Mouse (Mus musculus): ENCODE data around the gene Tdpoz3. TPM values are rescaled to one million over a fixed set of nuclear protein-coding genes. Genes with fewer than 3 reads are reported as not detected.
A peak's percentile ranks its signal among the peaks of the same experiment; 100 is the strongest.
"Not testable (repeated sequence)": the region's sequence is repeated elsewhere in the genome, so short reads cannot be mapped to it uniquely, and the experiment has no call there.

Tdpoz3 gene
- total RNA-seq (2012; rRNA removed) (not detected in 2 replicates), total RNA-seq (2014; rRNA removed) (not detected in 2 replicates), polyA plus RNA-seq (2012; ENCODE audit: insufficient read length, low read depth) (not detected in 2 replicates)

DNA sequence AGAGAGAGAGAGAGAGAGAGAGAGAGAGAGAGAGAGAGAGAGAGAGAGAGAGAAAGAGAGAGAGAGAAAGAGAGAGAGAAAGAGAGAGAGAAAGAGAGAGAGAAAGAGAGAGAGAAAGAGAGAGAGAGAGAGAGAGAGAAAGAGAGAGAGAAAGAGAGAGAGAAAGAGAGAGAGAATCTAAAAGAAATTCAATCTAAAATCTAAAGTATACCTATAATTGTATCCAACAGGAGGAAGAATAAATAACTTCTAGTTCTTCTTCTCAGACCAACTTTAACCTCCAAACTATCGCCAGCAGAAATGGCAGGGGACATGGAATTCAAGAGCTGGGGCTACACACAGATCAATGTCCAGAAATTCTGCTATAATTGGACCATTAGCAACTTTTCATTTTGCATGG, at the start of gene Tdpoz3:
Gene Tdpoz3, plus strand, starts transcription at position 301 of the 400 bp plus-strand sequence.
- H3K27me3 ChIP-seq (replicated peaks); DNase-seq (ENCODE audit: extremely low read depth); H3K4me1 ChIP-seq (ENCODE audit: control insufficient read depth in 1 of 2, insufficient read depth in 2 of 2); H3K36me3 ChIP-seq (replicated peaks in 1 of 2; ENCODE audit: control insufficient read depth in 1 of 2, insufficient read depth in 1 of 2, low read length in 1 of 2); dilution Hi-C loops (cut with MboI; ENCODE audit: extremely low pct_ligation_motif_present, extremely low pct_unique_long_range_greater_than_20kb, low sequenced_read_pairs); H3K9ac ChIP-seq (ENCODE audit: insufficient read depth, low read depth); H3K9me3 ChIP-seq (replicated peaks; ENCODE audit: low read length); H3K79me2 ChIP-seq (replicated peaks; ENCODE audit: control insufficient read depth, extremely low read depth, insufficient read depth, poor library complexity, severe bottlenecking); H3K4me3 ChIP-seq (replicated peaks in 1 of 3; ENCODE audit: low read depth in 2 of 3, low read length in 2 of 3, poor library complexity in 1 of 3); H3K4me2 ChIP-seq (ENCODE audit: insufficient read depth, low read depth, poor library complexity, severe bottlenecking); in situ Hi-C loops (cut with MboI; ENCODE audit: low pct_ligation_motif_present, low pct_unique_long_range_greater_than_20kb, low sequenced_read_pairs); H3K27ac ChIP-seq (ENCODE audit: insufficient read depth, low read depth): not testable (repeated sequence)

DNA sequence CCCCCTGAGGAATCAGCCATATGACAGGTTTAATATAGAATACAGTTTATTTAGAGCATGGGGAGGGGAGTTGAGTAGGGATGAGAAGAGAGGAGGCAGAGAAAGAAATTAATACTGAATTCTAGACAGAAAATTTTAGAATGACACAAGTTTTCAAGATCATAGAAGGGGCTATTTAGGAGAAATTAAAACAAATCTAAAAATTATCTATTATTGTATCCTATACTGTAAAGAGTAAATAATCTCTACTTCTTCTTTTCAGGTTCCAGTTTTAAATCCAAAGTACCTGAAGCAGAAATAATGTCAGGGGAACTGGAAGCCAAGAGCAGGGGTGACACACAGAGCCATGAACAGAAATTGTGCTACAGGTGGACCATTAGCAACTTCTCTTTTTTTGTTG, 29.7 kb upstream of the Tdpoz3 start, which contains the start of gene Tdpoz4:
Gene Tdpoz4, plus strand, starts transcription at position 301 of the 400 bp plus-strand sequence.
- H3K27me3 ChIP-seq (replicated peaks); H3K4me2 ChIP-seq (ENCODE audit: insufficient read depth, low read depth, poor library complexity, severe bottlenecking); H3K9ac ChIP-seq (ENCODE audit: insufficient read depth, low read depth); H3K79me2 ChIP-seq (replicated peaks; ENCODE audit: control insufficient read depth, extremely low read depth, insufficient read depth, poor library complexity, severe bottlenecking); dilution Hi-C loops (cut with MboI; ENCODE audit: extremely low pct_ligation_motif_present, extremely low pct_unique_long_range_greater_than_20kb, low sequenced_read_pairs); H3K36me3 ChIP-seq (replicated peaks in 1 of 2; ENCODE audit: control insufficient read depth in 1 of 2, insufficient read depth in 1 of 2, low read length in 1 of 2); H3K4me3 ChIP-seq (replicated peaks in 1 of 3; ENCODE audit: low read depth in 2 of 3, low read length in 2 of 3, poor library complexity in 1 of 3); H3K27ac ChIP-seq (ENCODE audit: insufficient read depth, low read depth); H3K9me3 ChIP-seq (replicated peaks; ENCODE audit: low read length); H3K4me1 ChIP-seq (ENCODE audit: control insufficient read depth in 1 of 2, insufficient read depth in 2 of 2); in situ Hi-C loops (cut with MboI; ENCODE audit: low pct_ligation_motif_present, low pct_unique_long_range_greater_than_20kb, low sequenced_read_pairs); DNase-seq (ENCODE audit: extremely low read depth): not testable (repeated sequence)

DNA sequence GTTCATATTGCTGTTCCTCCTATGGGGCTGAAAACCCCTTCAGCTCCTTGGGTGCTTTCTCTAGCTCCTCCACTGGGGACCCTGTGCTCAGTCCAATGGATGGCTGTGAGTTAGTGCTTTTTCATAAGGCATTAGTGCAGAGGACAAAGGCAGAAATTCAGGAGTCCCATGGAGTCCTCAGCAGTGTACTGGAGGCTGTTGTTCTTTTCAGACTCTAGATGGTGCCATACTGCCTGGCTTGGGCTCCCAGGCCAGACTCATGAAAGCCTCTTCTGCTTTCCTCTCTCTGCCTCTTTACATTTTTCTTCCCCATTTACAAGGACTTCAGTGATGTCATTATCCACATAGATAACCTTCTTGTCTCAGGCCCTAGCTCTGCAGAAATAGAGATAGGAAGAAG, 12.5 kb upstream of the Tdpoz3 start:
- in situ Hi-C loops (cut with MboI; ENCODE audit: low pct_ligation_motif_present, low pct_unique_long_range_greater_than_20kb, low sequenced_read_pairs); H3K4me2 ChIP-seq (ENCODE audit: insufficient read depth, low read depth, poor library complexity, severe bottlenecking); H3K9me3 ChIP-seq (replicated peaks; ENCODE audit: low read length); H3K9ac ChIP-seq (ENCODE audit: insufficient read depth, low read depth); H3K27ac ChIP-seq (ENCODE audit: insufficient read depth, low read depth); H3K79me2 ChIP-seq (replicated peaks; ENCODE audit: control insufficient read depth, extremely low read depth, insufficient read depth, poor library complexity, severe bottlenecking); H3K27me3 ChIP-seq (replicated peaks); H3K4me3 ChIP-seq (replicated peaks in 1 of 3; ENCODE audit: low read depth in 2 of 3, low read length in 2 of 3, poor library complexity in 1 of 3); H3K4me1 ChIP-seq (ENCODE audit: control insufficient read depth in 1 of 2, insufficient read depth in 2 of 2); dilution Hi-C loops (cut with MboI; ENCODE audit: extremely low pct_ligation_motif_present, extremely low pct_unique_long_range_greater_than_20kb, low sequenced_read_pairs); H3K36me3 ChIP-seq (replicated peaks in 1 of 2; ENCODE audit: control insufficient read depth in 1 of 2, insufficient read depth in 1 of 2, low read length in 1 of 2): not testable (repeated sequence)
- TF ChIP-seq SMC3 (IDR thresholded peaks at IDR 0.05; ENCODE audit: low read depth, low read length) (0 out of 2 replicates have a peak, but pooled peaks have one; percentile 9), RAD21 (IDR thresholded peaks at IDR 0.05; ENCODE audit: low read depth, low read length) (peak; percentile 37), CTCF (conservative IDR thresholded peaks at IDR 0.05 in 1 of 2, IDR thresholded peaks at IDR 0.05 in 1 of 2; ENCODE audit: low read depth in 2 of 2, low read length in 2 of 2) (peak in 1 of 2 experiments; percentile 45; a peak in 2 of 4 replicates)
- peak; percentile 5 for DNase-seq (ENCODE audit: extremely low read depth)

DNA sequence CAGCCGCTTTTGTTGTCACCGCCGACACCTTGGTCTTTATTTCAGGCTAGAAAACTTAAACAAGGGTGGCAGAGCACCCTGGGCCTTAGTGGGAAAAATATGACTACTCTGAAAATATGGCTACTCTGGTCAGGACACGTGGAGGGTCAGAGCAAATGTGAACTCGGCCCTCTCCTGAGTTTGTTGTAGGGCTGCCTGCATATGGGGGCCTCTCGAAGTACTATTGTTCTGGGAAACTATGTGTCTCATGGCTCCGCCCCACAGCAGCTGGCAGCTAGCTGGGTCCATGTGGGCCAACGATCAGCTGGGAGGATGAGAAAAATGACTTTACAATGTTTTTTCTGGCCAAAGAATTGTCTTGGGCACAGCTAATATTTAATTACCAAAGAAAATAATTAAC, 33.1 kb downstream of the Tdpoz3 start:
- in situ Hi-C loops (cut with MboI; ENCODE audit: low pct_ligation_motif_present, low pct_unique_long_range_greater_than_20kb, low sequenced_read_pairs); DNase-seq (ENCODE audit: extremely low read depth); H3K4me1 ChIP-seq (ENCODE audit: control insufficient read depth in 1 of 2, insufficient read depth in 2 of 2); H3K9ac ChIP-seq (ENCODE audit: insufficient read depth, low read depth); dilution Hi-C loops (cut with MboI; ENCODE audit: extremely low pct_ligation_motif_present, extremely low pct_unique_long_range_greater_than_20kb, low sequenced_read_pairs); H3K4me3 ChIP-seq (replicated peaks in 1 of 3; ENCODE audit: low read depth in 2 of 3, low read length in 2 of 3, poor library complexity in 1 of 3); H3K79me2 ChIP-seq (replicated peaks; ENCODE audit: control insufficient read depth, extremely low read depth, insufficient read depth, poor library complexity, severe bottlenecking); H3K4me2 ChIP-seq (ENCODE audit: insufficient read depth, low read depth, poor library complexity, severe bottlenecking); H3K9me3 ChIP-seq (replicated peaks; ENCODE audit: low read length); H3K36me3 ChIP-seq (replicated peaks in 1 of 2; ENCODE audit: control insufficient read depth in 1 of 2, insufficient read depth in 1 of 2, low read length in 1 of 2); H3K27ac ChIP-seq (ENCODE audit: insufficient read depth, low read depth); H3K27me3 ChIP-seq (replicated peaks): not testable (repeated sequence)

DNA sequence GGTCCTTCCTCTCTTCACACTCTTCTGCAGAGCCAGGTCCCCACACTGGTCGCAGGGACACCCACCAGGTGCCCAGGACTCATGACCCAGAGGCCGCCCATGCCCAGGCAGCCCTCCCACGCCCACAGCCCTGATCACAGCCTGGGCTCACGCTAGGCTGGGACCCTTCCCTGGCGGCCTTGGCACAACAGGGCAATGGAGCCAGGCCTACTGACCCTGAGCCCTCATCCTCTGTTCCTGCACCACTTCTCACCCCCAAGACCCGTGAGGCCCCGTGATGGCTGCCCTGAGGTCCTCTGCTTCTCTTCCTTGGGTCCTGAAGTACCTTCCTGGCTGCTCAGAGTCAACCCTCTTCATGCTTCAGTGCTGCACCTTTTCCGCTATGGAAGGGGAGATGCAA, 44.8 kb downstream of the Tdpoz3 start:
- H3K27ac ChIP-seq (ENCODE audit: insufficient read depth, low read depth); DNase-seq (ENCODE audit: extremely low read depth): not testable (repeated sequence)

More for the DNA sequence above, 44.8 kb downstream of the Tdpoz3 start:
- H3K9me3 ChIP-seq (replicated peaks; ENCODE audit: low read length); dilution Hi-C loops (cut with MboI; ENCODE audit: extremely low pct_ligation_motif_present, extremely low pct_unique_long_range_greater_than_20kb, low sequenced_read_pairs); H3K79me2 ChIP-seq (replicated peaks; ENCODE audit: control insufficient read depth, extremely low read depth, insufficient read depth, poor library complexity, severe bottlenecking); in situ Hi-C loops (cut with MboI; ENCODE audit: low pct_ligation_motif_present, low pct_unique_long_range_greater_than_20kb, low sequenced_read_pairs); H3K4me2 ChIP-seq (ENCODE audit: insufficient read depth, low read depth, poor library complexity, severe bottlenecking); H3K4me1 ChIP-seq (ENCODE audit: control insufficient read depth in 1 of 2, insufficient read depth in 2 of 2); H3K27me3 ChIP-seq (replicated peaks); H3K4me3 ChIP-seq (replicated peaks in 1 of 3; ENCODE audit: low read depth in 2 of 3, low read length in 2 of 3, poor library complexity in 1 of 3); H3K9ac ChIP-seq (ENCODE audit: insufficient read depth, low read depth); H3K36me3 ChIP-seq (replicated peaks in 1 of 2; ENCODE audit: control insufficient read depth in 1 of 2, insufficient read depth in 1 of 2, low read length in 1 of 2): not testable (repeated sequence)
